Mouse (Mus musculus) forebrain, embryonic 16.5 days (tissue): ENCODE measurements at regions not wholly inside any gene's neighbourhood (a gene's known extent, or its start where the extent isn't known, plus 50 kb on each side); places are given as distances from the start of the nearest gene placed in this dataset.
"Not testable (repeated sequence)": the region's sequence is repeated elsewhere in the genome, so short reads cannot be mapped to it uniquely, and the experiment has no call there.

Experiments used
- ATAC-seq: fragments of 200-750 bp; cut with Nextera tagmentation; 2 replicates; pipeline ENCODE4 v1.8.0; 2017; ENCODE audit warnings: mild to moderate bottlenecking, moderate library complexity
- H3K27ac ChIP-seq: fragments of 300-500 bp; sonication (generic); 2 replicates; pipeline ENCODE4 v1.5.1; 2014; ENCODE audit warnings: low read length, control low read depth
- H3K27me3 ChIP-seq: fragments of 300-500 bp; sonication (generic); replicated peaks from 2 replicates; pipeline ENCODE4 v1.6.1; 2014; ENCODE audit warnings: low read length; ENCODE audit not compliant: control insufficient read depth, insufficient read depth
- H3K36me3 ChIP-seq: fragments of 300-500 bp; sonication (generic); 2 replicates; pipeline ENCODE4 v1.6.1; 2014; ENCODE audit not compliant: control insufficient read depth, insufficient read depth
- H3K4me1 ChIP-seq: fragments of 300-500 bp; sonication (generic); replicated peaks from 2 replicates; pipeline ENCODE4 v1.6.1; 2014; ENCODE audit warnings: low read length; ENCODE audit not compliant: control insufficient read depth, insufficient read depth
- H3K4me2 ChIP-seq: fragments of 300-500 bp; sonication (generic); 2 replicates; pipeline ENCODE4 v1.6.1; 2014; ENCODE audit warnings: mild to moderate bottlenecking, low read length, control low read depth
- H3K4me3 ChIP-seq: fragments of 300-500 bp; sonication (generic); replicated peaks from 2 replicates; pipeline ENCODE4 v1.5.1; 2014; ENCODE audit warnings: mild to moderate bottlenecking, low read length, control low read depth
- H3K9ac ChIP-seq: fragments of 300-500 bp; sonication (generic); replicated peaks from 2 replicates; pipeline ENCODE4 v1.6.1; 2014; ENCODE audit warnings: low read depth, low read length, control low read depth
- H3K9me3 ChIP-seq: fragments of 300-500 bp; sonication (generic); 2 replicates; pipeline ENCODE4 v1.6.1; 2016; ENCODE audit warnings: low read length; ENCODE audit not compliant: control insufficient read depth
- WGBS: fragments of 180-500 bp; shearing (Covaris S2); extraction: QIAGEN DNeasy Blood & Tissue Kit; methylation state at CpG from one replicate; pipeline ENCODE4 v1.1.7; 2014; 5-methylcytosine and 5-hydroxymethylcytosine counted together

GRCm38 (mm10) chrX:19341231-19342007 is 139.7 kb downstream of the Tex13c3 start:
- H3K4me1 ChIP-seq, H3K27me3 ChIP-seq: not testable (repeated sequence)
- WGBS = 62% methylated on average over 3 of the region's 3 CpGs

GRCm38 (mm10) chrX:19313286-19313685 is 167.8 kb downstream of the Tex13c3 start:
- Histone ChIP-seq H3K9ac (no peak overlapping the region), H3K4me2 (no peak overlapping the region), H3K27me3 (no peaks in the 10 kb centered on the region), H3K4me3 (no peak overlapping the region), H3K27ac (no peak overlapping the region), H3K4me1 (no peaks in the 10 kb centered on the region), H3K36me3 (no peaks in the 10 kb centered on the region), H3K9me3 (no peaks in the 10 kb centered on the region)
- 68% methylated on average over 2 of the region's 2 CpGs for WGBS
- no peak for ATAC-seq

More at GRCm38 (mm10) chrX:19341231-19342007, 139.7 kb downstream of the Tex13c3 start:
- H3K4me2 ChIP-seq, H3K9ac ChIP-seq, H3K36me3 ChIP-seq, H3K9me3 ChIP-seq, H3K27ac ChIP-seq, H3K4me3 ChIP-seq, ATAC-seq: not testable (repeated sequence)

DNA sequence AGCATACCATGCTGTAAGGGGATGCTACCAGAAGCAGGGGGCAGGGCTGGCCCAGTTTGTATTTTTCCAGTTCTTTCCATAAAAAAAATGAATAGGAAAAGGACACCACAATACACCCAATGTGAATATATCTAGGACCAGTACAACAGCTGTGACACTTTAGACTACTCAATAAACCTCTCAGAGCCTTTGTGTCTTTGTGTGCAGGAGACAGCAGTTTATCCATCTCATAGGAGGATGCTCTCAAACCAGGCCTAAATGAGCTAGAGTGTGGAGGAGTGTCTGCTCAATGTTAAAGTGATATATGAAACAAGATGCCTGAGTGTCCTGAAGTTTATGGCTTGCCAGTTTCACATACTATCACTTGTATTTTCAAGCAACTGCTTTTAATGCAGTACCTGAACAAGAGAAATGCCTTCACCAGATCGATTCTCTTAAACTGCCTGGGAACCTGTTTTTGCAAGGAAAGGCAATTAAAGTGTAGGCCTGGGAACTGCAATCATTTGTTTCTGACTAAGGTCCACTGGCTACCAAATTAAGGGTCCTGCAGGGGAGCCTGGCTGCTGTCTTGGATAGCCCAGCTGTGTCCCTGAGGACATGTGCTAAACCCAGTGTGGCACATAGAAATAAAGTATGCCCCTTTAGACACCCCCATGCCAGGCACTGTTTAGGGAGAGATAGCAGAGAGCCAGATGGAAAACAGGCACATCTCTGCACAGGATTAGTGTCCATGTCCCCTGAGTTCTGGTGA is 169.1 kb downstream of the Tex13c3 start:
- no peak for ATAC-seq
- Histone ChIP-seq H3K4me2 (no peak overlapping the region), H3K4me3 (no peak overlapping the region), H3K9ac (no peak overlapping the region), H3K27me3 (no peaks in the 10 kb centered on the region), H3K9me3 (no peaks in the 10 kb centered on the region), H3K27ac (no peak overlapping the region), H3K4me1 (no peaks in the 10 kb centered on the region), H3K36me3 (no peaks in the 10 kb centered on the region)
- WGBS = 71% methylated on average over 1 of the region's 1 CpGs

GRCm38 (mm10) chrX:19311377-19311776 is 169.7 kb downstream of the Tex13c3 start:
- H3K27me3 ChIP-seq = no peaks in the 10 kb centered on the region
- H3K36me3 ChIP-seq = no peaks in the 10 kb centered on the region
- H3K4me1 ChIP-seq = no peaks in the 10 kb centered on the region
- H3K4me3 ChIP-seq = no peak overlapping the region
- no peak overlapping the region for H3K27ac ChIP-seq
- WGBS = 39% methylated on average over 1 of the region's 1 CpGs
- H3K9ac ChIP-seq = no peak overlapping the region
- ATAC-seq = no peak
- H3K9me3 ChIP-seq = no peaks in the 10 kb centered on the region
- H3K4me2 ChIP-seq = no peak overlapping the region

DNA sequence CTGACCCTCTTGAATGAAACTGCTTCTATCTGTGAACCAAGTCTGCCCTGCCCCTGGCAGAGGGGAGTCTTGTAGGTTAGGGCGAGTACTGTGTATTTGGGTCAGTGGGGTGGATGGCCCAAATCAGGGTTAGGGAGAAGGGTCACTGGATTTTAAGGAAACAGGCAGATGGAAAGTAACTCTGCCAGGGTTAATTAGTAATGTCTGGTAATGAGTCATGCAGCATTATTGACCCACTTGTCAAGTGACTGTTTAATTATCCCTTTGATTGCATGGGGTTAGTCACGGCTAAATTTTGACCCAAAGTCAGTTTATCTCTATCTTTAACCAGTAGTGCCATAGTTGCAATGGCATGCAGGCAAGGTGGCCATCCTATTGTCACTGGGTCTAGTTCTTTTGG is 192.9 kb downstream of the Tex13c3 start:
- Histone ChIP-seq H3K27ac (no peak overlapping the region), H3K36me3 (no peaks in the 10 kb centered on the region), H3K4me3 (no peak overlapping the region), H3K9ac (no peak overlapping the region), H3K27me3 (no peaks in the 10 kb centered on the region), H3K9me3 (no peaks in the 10 kb centered on the region), H3K4me1 (no peaks in the 10 kb centered on the region), H3K4me2 (no peak overlapping the region)
- ATAC-seq = no peak
- 86% methylated on average over 2 of the region's 2 CpGs for WGBS

DNA sequence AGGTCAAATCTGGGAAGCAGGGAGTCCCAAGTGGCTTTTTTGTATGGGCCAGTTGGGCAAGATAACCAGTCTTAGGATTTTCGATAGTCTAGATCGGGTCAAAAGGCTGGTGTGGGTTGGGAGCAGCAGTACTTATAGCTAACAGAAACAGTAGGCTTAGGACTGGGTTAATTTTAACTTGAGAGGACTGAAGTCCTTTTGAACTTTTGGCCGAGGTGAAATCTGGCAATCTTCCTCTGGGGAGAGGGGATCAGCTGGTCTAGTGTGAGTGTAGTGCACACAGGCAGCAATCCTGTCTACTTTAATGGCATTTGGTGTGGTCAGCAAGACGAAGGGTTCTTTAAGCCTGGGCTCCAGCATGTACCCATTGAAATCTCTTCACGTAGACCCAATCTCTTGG is 194.7 kb downstream of the Tex13c3 start:
- no peak for ATAC-seq
- H3K4me3 ChIP-seq = no peak overlapping the region
- 85% methylated on average over 5 of the region's 5 CpGs for WGBS
- no peaks in the 10 kb centered on the region for H3K4me1 ChIP-seq
- H3K27me3 ChIP-seq = no peaks in the 10 kb centered on the region
- no peaks in the 10 kb centered on the region for H3K9me3 ChIP-seq
- H3K9ac ChIP-seq = no peak overlapping the region
- no peak overlapping the region for H3K4me2 ChIP-seq
- H3K36me3 ChIP-seq = no peaks in the 10 kb centered on the region
- no peak overlapping the region for H3K27ac ChIP-seq

DNA sequence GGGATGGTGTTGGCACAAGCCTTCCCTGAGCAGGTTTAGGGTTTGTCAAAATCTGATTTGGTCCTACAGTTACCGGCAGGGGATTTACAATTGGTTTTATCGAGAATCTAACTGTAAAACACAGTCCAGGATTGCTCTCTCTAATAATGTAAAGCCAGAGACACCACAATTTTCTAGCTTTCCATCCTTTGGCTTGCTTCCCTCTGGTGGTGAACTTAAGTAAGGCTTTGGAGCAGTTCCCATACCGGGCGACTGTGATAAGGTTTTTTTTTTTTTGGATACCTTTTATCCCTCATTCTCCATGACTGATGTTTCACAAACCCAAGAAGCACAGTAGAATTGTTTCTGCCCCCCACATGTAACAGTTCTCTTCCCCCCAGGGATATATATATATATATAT is 195.3 kb downstream of the Tex13c3 start:
- H3K36me3 ChIP-seq = no peaks in the 10 kb centered on the region
- no peaks in the 10 kb centered on the region for H3K9me3 ChIP-seq
- no peaks in the 10 kb centered on the region for H3K4me1 ChIP-seq
- 82% methylated on average over 4 of the region's 4 CpGs for WGBS
- ATAC-seq = no peak
- H3K27ac ChIP-seq = no peak overlapping the region
- no peak overlapping the region for H3K4me3 ChIP-seq
- H3K27me3 ChIP-seq = no peaks in the 10 kb centered on the region
- H3K4me2 ChIP-seq = no peak overlapping the region
- H3K9ac ChIP-seq = no peak overlapping the region

GRCm38 (mm10) chrX:19283078-19283477 is 198.0 kb downstream of the Tex13c3 start:
- Histone ChIP-seq H3K27ac (no peak overlapping the region), H3K9ac (no peak overlapping the region), H3K9me3 (no peaks in the 10 kb centered on the region), H3K36me3 (no peaks in the 10 kb centered on the region), H3K4me2 (no peak overlapping the region), H3K4me1 (no peaks in the 10 kb centered on the region), H3K4me3 (no peak overlapping the region), H3K27me3 (no peaks in the 10 kb centered on the region)
- no peak for ATAC-seq
- 80% methylated on average over 3 of the region's 3 CpGs for WGBS

GRCm38 (mm10) chrX:19264237-19264636 is 216.9 kb downstream of the Tex13c3 start:
- H3K9me3 ChIP-seq = no peaks in the 10 kb centered on the region
- ATAC-seq = no peak

More at GRCm38 (mm10) chrX:19264237-19264636, 216.9 kb downstream of the Tex13c3 start:
- Histone ChIP-seq H3K9ac (no peak overlapping the region), H3K36me3 (no peaks in the 10 kb centered on the region), H3K27ac (no peak overlapping the region), H3K4me2 (no peak overlapping the region), H3K4me3 (no peak overlapping the region), H3K27me3 (no peaks in the 10 kb centered on the region), H3K4me1 (no peaks in the 10 kb centered on the region)
